Mouse (Mus musculus) right cerebral cortex, postnatal 10 days (tissue): ENCODE measurements around the gene Galnt7.

ENCODE experiments used
- DNase-seq, 2 experiments: peaks; one replicate each; pipeline ENCODE4 v3.0.0; 2021; ENCODE audit warnings: low spot score in 2 of 2

Galnt7 gene

DNA sequence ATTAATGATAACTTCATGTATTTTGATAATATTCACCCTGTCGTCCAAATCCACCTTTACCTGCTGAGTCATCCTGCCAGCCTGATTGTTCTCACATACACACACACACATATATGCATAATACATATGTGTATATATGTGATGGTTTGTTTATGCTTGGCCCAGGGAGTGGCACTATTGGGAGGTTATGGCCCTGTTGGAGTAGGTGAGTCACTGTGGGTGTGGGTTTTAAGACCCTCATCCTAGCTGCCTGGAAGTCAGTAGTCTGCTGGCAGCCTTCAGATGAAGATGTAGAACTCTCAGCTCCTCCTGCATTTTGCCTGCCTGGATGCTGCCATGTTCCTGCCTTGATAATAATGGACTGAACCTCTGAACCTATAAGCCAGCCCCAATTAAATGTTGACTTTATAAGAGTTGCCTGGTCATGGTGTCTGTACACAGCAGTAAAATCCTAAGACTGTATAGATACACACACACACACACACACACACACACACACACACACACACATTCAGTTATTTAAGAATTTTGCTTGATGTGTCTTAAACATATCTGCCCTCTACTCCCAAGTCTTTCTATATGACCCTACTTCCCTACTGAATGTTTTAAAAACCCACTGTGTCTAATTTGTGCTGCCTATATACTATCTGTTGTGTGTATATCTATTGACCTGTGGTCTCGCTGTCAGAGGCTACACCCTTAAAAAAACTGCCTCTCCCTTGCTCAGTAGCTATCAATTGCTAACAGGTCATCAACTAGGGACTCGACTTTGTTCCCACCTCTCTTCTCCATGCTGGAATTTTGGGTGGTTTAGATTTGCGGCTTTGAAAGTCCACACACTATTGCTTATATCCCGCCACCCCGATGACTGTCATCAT, 23.8 kb downstream of the Galnt7 start:
- DNase-seq = no peak

DNA sequence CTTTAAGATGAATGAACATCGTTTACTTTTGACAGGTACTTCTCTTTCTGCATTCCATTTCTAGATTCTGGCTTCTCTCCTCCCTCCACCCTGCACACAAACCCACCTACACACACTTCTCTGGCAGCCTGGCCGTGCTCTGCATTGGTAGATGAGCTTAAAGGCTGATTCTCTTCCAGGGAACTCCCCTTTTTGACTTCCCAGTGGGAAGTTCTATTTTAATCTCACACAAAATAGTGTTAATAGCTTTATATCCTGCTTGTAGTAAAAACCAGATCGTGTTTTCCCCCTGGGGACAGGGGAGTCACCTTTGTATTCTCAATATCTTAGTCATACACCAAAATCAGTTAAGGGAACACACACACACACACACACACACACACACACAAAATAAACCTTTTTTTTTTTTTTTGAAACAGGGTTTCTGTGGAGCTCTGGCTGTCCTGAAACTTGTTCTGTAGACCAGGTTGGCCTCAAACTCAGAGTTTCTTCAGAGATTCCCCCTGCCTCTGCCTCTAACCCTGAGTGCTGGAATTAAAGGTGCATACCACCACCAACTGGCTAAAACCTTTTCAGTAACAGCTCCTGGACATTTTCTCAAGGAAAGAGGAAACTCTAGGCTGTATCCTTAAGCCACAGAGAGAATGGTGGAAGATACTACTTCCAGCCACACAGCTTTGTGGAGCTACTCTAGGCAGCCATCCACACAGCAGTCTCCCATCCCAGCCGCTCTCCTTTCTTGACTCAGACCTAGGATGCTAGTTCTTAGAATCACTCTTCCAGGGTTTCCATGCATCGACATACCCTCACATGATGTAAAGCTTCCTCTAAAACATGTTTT, 24.7 kb downstream of the Galnt7 start:
- peak; percentile 52 to 60 for DNase-seq

DNA sequence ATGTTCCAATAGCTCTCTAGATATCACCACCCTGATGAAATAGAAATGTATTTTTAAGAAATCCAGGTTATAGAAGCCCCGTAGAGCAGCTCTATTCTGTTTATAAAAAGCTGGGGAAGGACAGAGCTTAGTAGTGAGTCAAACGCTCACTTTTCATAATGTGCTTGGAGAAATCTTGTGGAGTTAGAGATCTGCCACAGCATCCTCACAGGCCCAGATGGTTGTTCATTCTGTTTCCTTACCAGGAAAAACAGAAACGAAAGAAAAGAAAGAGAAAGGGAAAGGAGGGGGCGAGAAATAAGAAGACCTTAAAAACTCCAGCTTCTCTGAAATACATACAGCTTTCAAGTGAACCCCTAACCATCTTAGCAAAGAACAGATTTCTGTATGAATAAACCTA, 28.9 kb downstream of the Galnt7 start:
- no peak for DNase-seq

DNA sequence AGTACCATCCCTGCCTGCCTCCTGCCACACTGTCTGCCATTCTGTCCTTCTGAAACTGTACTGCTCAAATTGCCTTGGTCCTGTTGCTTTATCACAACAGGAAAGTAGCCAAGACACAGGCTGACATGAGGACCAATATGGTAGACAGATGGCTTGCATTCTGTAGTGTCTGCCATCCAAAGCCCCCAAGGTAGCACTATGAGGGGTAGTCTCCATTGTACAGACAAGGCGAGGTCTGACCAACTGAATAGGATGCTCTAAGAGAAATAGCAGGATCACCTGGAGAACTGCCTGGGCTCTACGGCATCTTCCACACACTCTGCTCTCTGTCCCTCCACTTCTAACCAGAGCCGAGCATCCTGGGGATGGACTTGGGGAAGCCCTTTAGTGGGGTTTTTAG, 29.8 kb downstream of the Galnt7 start:
- no peak for DNase-seq

DNA sequence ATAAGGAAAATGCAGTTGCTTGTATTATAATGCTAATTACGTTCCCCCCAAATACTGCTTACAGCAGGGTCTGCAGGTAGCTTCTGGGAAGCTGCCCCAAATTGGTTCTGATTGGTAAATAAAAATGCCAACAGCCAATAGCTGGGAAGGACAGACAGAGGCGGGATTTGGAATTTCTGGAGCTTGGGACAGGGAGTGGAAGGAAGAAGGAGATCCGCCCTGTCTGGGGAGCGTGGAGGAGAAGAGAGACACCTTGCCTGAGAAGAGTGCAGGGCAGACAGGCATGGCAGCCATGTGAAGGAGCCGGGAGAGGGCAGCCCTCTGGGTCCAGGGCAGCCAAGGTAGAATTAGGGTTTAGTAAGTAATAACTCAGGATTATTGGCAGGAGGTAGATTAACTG, 35.9 kb downstream of the Galnt7 start:
- DNase-seq = no peak

DNA sequence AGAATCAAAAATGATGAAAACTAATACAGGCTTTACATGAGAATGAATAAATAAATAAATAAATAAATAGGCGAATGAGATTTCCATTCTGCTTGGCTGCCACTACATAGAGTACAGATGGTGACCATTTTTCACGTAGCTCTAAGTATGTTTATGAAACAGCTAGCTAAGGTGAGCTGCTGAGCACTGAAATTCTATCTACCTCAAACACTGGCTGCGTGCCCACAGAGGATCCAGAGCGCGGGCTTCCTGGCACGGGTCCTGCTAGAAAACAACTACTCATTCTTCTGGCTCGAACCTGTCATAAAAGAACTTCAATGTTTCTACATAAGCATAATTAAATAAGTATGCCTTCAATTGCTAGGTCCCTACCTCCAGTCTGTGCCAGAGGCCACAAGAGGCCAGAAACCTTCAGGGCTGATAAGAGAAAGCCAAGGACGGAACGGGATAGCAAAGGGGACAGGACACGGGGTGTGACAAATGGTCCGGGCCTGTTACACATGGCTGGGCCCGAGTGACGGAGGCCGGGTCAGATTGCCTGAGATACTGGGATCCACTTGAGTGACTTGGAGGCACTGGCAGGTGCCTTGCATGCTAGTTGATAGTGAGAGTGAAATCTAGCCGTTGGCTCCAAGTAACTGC, 37.7 kb downstream of the Galnt7 start:
- DNase-seq = peak; percentile 37 to 38

DNA sequence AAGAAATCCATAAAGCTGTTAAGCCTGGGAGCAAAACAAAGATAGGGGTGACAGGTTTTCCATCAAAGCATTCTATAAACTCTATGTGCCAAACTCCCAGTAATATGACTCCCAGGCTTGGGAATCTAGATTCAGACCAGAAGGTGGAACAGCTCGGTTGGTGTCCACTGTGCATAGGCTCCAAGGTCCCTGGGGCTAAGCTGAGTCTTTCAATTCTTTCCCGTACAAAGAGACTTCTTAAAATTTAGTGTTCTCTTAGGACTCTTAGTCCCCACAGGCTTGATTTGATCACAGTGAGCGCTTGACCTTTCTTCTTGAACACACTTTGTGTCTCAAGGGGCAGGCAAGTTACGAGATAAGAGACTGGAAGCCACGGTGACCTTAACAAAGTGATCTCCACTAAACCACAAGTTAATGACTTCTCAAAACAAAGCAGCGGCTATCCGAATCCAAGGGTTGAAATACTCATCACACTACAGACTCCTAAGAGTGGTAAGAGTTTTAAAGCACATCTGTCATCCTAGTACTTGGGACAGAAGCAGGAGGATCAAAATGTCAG, 41.3 kb downstream of the Galnt7 start:
- DNase-seq = no peak

DNA sequence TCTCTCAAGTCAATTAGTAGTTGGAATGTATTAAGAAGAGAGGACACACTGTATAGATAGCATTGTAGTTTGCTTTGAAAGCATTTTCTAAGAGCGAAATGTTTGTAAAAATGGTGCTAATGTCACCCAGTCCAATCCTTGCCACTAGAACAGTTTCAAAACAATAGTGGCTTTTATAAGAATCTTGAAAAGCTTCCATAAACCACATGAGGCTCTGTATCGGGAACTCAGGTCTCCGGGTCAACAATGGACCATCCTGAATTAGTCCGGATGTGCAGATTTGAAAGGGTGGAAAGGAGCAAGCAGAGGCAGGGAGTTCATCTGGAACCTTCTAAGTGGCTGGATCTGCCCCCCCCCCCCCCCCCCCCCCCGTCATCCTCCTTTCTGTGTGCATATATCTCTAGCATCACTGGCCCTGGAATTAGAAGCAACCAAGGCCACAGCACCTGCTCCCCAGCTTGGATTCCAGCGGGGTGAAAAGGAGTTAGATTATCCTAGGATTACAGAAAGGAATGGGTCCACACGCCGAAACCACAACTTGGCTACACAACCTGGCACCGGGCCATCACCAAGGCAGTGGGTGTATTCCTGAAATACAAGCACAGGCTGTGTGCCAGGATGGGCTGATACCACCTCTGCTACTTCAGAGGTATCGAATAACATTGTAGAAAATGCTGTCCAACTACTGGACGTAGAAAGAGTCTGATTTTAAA, 42.0 kb downstream of the Galnt7 start:
- peak; percentile 77 to 79 for DNase-seq

DNA sequence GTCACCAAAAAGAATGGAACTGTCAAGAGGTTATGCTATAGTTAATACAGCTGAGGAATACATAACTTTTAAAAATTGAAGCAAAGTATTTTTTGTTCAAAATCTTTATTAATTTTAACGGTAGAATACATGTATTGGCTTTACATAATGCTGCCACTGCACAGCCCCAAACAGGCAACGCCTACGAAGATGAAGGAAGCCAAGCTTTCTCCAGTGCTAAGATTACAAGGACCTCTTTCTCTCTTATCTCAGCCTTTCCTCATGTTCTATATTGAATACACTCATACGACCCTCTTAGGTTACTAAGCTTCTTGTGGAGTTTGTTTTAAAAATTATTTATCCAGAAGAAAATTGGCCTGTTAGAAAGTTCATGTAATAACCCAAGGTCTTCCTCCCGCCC, 50.3 kb downstream of the Galnt7 start:
- no peak for DNase-seq

DNA sequence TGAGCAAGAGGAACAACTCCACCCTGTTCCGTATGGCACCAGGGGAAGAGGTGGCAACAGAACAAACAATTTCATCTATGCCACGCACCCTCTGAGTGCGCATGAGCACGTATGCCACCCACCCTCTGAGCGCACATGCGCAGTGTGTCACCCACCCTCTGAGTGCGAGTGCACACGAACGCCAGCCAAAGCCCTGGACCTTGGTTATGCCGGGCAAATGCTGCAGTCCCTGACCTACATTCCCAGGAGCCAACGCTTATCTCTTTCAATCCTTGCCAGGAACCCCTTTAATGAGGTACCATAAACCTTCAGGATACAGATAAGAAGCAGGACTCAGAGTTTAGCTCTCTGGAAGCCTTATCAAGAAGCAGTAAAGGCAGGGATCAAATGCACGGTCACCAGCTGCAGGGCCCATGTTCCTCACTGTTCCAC, 50.8 kb downstream of the Galnt7 start:
- DNase-seq = no peak

DNA sequence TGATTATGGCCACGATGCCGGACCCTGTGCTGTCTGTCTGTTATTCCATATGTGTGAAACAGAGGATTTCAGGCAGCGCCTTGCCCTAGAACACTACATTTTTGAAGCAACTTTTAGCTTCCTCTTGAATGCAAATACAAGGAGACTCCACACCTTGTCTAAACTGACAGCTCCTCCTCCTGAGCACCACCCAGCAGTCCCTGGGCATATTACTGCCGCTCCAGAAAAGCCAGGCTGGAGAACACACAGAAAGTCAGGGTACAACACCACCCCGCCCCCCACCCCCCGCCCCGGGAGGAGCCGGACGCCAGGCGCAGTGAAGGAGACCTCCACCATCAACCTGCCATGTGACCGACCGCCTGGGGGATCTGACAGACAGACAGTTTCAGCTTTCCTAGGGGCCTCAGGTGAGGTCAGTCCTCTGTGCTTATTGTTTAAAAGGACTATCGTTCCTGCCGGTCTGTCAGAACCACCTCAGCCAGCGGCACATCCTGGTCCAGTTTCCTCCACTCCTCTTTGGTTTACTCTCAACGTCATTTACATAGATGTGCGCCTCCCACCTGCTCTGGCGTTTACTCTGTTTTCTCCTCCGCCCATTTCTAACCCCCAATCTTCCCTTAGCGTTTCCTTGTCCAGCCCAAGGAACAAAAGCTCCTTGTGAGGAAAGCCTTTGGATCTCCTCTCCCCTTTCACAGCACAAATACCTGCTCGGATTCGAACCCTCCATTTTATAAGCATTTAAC, 52.8 kb downstream of the Galnt7 start:
- no peak for DNase-seq

DNA sequence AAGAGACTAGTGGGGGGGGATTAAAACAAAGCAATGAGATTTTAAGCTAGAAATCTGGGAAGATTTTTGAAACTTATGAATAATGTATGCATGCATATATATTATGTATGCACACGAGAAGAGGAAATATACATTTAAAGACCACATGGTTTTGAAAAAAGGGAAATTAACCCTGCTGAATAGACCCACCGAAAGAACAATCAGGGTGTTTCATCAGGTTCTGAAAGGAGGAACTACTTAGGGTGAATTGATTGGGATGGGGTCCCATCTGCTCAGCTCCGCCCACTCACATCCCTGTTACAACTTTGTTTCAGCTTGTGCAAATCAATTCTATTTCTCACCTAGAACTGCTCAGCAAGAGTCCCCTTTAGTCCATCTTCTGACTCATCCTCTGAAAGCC, 57.0 kb downstream of the Galnt7 start:
- no peak for DNase-seq

DNA sequence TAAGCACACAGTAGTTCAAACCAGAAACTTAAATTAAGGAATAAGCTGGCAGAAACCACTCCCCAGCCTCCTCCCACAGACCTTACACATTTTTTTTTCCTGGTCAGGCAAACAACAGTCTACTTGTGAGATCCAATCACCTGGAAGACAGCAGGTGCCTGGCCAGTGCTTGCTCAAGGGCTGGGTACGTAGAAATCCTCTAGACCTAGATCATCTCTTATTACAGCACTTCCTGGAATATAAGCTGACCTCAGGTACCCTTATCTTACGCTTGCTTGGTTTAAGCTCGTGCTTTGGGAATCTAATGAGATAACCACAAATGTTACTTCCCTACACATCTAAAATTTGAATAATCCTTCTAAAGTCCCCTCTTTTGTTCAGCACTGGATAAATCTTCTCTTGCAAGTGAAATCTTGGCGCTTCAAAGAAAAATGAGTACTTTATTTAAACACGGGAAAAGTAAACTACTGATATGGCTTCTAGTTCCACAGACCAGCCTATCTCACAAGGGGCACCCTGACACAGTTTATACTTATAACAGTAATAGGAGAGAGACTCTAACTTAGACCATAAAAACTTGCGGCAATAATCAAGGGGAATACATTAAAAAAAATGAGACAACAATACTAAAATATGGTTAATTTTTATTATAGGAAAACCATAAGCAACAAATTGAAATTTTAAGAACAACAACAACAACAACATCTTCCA, 58.5 kb downstream of the Galnt7 start:
- DNase-seq = no peak

DNA sequence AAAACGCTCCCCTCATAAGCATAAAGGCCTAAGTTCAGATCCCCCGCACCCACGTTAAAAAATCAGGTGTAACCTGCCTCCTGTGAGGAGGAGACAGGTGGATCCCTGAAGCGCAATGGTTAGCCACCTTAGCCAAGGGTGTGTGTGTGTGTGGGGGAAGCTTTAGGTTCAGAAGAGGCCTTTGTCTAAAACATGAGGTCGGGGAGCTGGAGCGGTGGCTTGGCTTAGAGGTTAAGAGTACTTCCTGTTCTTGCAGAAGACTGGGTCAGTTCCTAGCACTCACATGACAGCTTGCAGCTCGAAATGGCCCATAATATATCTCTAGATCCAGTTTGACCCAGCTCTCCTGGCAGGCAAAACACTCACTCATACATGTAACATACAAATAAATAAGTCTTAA, 60.2 kb downstream of the Galnt7 start:
- DNase-seq = no peak

DNA sequence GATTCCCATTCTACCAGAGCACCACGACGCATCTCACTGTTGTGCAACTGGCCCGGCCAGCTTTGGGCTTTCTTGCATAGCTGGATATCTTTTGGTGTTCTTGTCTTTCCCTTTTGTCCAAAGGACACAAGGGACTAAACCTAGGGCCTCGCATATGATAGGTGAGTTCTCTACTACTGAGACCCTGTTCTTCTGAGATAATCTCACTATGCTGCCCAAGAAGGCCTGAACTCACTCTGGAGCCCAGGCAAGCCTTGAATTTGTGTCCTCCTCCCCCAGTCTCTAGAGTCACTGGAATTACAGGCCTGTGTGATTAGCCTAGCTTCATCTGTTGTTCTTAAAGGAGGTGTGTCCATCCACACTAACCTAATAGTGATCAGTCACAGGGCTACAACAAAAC, 61.2 kb downstream of the Galnt7 start:
- DNase-seq = no peak

DNA sequence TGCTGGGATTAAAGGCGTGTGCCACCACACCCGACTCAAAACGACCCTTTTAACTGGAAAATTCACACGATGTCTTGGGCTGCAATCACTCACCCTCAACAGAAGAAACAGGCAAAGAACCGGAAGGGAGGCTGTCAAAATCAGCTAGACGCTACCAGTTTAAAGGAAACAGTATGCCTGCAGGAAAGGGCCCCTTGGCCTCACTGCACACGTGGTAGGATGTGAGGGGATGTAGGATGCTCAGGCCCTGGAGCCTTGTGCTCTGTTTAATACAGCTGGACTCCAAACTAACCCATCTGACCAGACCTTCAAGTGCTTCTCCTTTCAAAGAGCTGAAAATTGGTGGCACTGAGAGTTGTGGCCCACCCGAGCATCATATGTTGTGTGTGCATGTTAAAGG, 62.8 kb downstream of the Galnt7 start:
- DNase-seq = no peak

DNA sequence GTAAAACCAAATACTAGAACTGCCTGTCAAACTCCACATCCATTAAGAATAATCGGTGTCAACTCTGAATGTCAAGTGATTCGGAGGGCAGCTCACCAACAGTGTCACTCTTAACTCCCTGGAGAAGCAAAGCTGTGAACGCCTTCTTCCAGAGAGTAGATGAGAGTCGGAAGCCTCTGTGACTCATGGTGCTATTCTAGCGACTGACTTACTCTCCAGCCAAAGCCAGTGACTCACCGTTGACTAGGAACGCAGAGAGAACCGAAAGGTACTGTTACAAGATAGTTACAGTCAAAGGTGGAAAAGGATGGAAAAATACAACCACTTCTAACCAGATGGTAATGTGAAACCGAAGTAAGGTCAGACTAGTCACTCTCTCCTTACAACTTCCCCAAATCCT, 63.7 kb downstream of the Galnt7 start:
- DNase-seq = no peak

DNA sequence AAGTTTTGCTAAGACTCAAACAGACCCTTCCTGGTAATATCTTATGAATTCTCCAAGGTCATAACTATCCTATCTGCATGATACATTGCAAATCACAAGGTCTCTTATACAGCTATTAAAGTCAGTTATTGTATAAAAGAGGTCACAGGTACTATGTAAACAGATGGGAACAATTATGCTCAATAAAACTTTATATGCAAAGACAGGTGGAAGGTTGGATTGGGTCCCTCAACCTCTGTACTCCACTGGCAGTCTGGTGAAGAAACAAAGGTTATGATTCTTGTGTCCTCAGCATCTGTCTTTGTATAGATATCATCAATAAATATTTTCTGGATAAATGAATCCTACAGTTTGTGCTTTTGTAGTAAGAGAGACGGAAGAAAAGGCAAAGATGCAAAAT, 64.2 kb downstream of the Galnt7 start:
- no peak for DNase-seq

DNA sequence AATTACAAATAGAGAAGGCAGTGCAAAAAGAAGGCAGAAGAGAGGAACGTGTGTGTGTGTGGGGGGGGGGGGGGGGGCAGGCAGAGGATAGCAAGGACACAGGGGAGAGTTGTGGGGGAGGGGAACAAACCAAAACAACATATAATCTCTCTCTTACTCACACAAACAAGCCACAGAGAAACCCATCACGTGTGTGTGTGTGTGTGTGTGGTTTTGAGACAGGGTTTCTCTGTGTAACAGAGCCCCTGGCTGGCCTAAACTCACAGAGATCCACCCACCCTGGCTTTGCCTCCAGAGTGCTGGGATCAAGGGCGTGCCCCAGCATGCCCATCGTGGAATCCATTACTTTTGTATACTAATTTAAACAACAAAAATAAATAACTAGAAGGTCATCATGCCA, 66.2 kb downstream of the Galnt7 start:
- no peak for DNase-seq

DNA sequence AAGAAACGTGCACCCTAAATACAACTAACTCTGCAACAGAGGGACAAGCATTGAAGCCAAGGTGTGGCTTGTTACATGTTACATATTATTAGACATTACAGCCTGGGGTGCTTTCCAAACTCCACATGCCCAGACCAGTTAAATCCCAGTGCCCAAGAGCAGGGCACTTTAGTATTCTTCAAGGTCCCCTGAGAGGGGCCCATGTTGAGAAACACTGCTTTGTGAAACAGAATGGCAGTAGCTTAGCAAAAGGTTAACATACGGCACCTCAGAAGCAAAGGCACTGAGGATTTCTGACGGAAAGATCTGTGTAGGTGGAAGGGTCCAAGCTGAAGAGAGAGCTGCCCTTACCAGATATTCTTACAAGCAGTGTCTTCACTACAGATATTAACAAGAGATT, 67.0 kb downstream of the Galnt7 start:
- DNase-seq = no peak
